Mouse (Mus musculus) brown adipose tissue, adult 24 weeks (tissue): ENCODE results near the gene Gm26741. TPM values are rescaled to one million over a fixed set of nuclear protein-coding genes. Genes with fewer than 3 reads are reported as not detected.
A peak's percentile ranks its signal among the peaks of the same experiment; 100 is the strongest.
"Not testable (repeated sequence)": the region's sequence is repeated elsewhere in the genome, so short reads cannot be mapped to it uniquely, and the experiment has no call there.

Experiments used
- H3K27ac ChIP-seq: fragments of 200-500 bp; replicated peaks from 2 replicates; pipeline ENCODE4 v1.5.1; 2012; ENCODE audit warnings: low read depth, mild to moderate bottlenecking, low read length
- H3K4me1 ChIP-seq: fragments of 200-500 bp; 2 replicates; pipeline ENCODE4 v1.6.1; 2012; ENCODE audit warnings: low read length, mixed read lengths; ENCODE audit not compliant: control insufficient read depth, insufficient read depth, insufficient read length
- H3K4me3 ChIP-seq: fragments of 200-500 bp; 2 replicates; pipeline ENCODE4 v1.5.1; 2012; ENCODE audit warnings: low read depth, mild to moderate bottlenecking, low read length, moderate library complexity; ENCODE audit not compliant: insufficient read depth
- polyA plus RNA-seq: library from polyadenylated mRNA; stranded (reverse); fragments of >200 nt; gene quantifications from 2 replicates; pipeline ENCODE4 v1.2.4, GENCODE M21; 2012; ENCODE audit not compliant: missing spikeins, insufficient read depth, insufficient read length

Gm26741 gene
- not detected in 2 replicates for polyA plus RNA-seq

- H3K27ac ChIP-seq: no peak within 1 kb of the TSS
- H3K4me1 ChIP-seq: peaks cover 2% of the 10 kb centered on the region
- H3K4me3 ChIP-seq: no peak within 1 kb of the TSS
Measured at GRCm38 (mm10) chr10:52358467-52358866, at the start of gene Gm26741. Gm26741 (plus strand) TSS chr10:52358767.

DNA sequence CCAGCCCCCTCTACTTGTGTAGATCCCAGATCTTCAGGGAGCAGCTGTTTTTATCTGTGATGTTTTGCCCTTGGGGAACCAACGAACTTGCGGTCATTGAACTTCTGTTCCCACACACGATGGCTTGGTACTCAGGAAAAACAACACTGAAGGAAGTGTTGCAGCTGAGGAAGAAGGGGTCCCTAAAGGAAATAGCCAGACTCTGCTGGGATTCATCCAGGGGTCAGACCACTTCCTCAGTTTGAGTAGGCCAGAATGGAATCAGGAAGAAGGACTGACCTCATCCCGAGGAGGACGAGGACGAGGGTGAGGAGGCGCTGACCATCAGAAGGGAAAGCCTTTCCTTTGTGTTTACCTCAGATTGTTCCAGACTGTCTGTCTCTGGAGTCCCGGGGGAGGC is 49.4 kb upstream of the Gm26741 start:
- Histone ChIP-seq H3K4me3 (no peak overlapping the region), H3K27ac (peak overlapping the region; percentile 87)

DNA sequence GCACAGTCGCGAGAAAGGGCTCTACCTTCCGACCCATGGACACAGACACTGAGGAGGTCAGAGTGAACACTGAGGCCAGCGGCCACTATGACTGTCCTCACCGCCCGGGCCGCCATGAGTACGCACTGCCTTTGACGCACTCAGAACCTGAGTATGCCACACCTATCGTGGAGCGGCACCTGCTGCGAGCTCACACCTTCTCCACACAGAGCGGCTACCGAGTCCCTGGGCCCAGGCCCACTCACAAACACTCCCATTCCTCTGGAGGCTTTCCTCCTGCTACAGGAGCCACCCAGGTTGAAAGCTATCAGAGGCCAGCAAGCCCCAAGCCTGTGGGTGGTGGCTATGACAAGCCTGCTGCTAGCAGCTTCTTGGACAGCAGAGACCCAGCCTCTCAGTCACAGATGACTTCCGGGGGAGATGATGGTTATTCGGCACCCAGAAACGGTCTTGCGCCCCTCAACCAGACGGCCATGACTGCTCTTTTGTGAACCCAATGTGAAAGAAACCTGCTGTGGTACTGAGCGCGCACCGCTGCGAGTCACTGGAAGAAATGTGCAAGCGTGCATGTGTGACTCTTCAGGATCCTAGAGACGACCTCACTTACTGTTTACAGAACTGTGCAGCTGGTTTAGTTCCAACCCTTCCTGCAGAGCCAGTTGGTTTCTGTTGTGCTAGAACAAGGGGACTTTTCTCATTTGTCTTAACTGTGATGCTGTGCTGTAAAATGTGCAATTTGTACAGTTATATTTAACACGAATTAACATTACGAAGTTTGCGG is 38.9 kb upstream of the Gm26741 start:
- Histone ChIP-seq H3K4me1 (no peaks in the 10 kb centered on the region), H3K27ac (no peak overlapping the region), H3K4me3 (no peak overlapping the region)

More for the DNA sequence above, 49.4 kb upstream of the Gm26741 start:
- peaks cover 5% of the 10 kb centered on the region; the same call in 1 of the 2 replicates for H3K4me1 ChIP-seq

DNA sequence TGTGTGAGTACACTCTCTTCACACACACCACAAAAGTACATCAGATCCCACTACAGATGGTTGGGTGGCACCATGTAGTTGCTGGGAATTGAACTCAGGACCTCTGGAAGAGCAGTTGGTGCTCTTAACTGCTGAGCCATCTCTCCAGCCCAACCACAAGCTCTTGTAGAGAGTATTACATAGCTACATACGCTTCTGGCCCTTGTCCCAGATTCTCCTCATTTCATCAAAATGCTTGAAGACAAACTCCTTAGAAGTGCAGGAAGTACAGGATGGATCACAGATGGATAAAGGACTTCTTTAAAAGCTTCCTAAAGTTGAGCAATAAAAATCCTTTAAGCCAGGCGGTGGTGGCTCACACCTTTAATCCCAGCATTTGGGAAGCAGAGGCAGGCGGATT is 36.6 kb upstream of the Gm26741 start:
- Histone ChIP-seq H3K27ac (no peak overlapping the region), H3K4me3 (no peak overlapping the region), H3K4me1 (no peaks in the 10 kb centered on the region)

DNA sequence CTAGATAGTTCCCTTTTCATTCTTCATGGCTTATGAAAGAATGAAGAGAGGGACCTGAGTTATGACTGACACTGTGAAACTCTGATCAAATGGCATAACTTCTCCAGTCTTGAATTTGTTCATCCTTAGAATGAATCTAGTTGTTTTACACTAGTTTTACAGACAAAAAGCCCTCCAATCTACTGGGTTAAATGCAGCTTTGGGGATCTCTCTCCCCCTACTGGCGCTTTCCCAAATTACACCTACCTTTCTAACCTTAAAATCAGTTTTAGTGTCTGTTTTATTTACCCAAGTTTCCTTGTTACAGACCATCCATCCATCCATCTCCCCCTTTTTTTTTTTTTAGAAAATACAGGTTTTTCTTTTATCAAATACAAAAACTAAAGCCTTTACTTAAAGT is 27.6 kb upstream of the Gm26741 start:
- H3K27ac ChIP-seq: no peak overlapping the region
- H3K4me3 ChIP-seq: no peak overlapping the region
- no peaks in the 10 kb centered on the region for H3K4me1 ChIP-seq

- H3K4me3 ChIP-seq, H3K27ac ChIP-seq, H3K4me1 ChIP-seq: not testable (repeated sequence)
Measured at GRCm38 (mm10) chr10:52343324-52343723, 15.2 kb upstream of the Gm26741 start.

GRCm38 (mm10) chr10:52353184-52353583 is 5.4 kb upstream of the Gm26741 start:
- no peak overlapping the region for H3K4me3 ChIP-seq
- H3K27ac ChIP-seq: no peak overlapping the region
- H3K4me1 ChIP-seq: no peaks in the 10 kb centered on the region

DNA sequence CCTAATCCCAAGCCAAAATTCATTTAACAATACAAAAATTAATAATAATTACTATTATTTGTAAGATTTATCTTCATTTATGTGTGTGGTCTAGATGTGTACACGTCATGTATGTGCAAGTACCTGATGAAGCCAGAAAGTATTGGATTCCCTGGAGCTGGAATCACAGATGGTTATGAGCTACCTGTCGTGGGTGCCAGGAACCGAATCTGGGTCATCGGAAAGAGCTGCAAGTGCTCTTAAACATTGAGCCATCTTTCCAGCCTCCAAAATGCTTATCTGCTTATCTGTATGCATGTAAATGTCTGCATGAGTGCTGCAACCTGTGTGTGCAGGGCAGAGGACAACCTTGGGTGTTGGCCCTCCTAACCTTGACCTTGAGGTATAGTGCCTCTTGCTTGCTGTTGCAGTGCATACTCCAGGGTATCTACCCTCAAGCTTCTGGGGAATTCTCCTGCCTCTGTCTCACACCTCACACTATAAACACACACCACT is 1.7 kb downstream of the Gm26741 start:
- Histone ChIP-seq H3K27ac (no peak overlapping the region), H3K4me3 (no peak overlapping the region), H3K4me1 (peaks cover 2% of the 10 kb centered on the region)

DNA sequence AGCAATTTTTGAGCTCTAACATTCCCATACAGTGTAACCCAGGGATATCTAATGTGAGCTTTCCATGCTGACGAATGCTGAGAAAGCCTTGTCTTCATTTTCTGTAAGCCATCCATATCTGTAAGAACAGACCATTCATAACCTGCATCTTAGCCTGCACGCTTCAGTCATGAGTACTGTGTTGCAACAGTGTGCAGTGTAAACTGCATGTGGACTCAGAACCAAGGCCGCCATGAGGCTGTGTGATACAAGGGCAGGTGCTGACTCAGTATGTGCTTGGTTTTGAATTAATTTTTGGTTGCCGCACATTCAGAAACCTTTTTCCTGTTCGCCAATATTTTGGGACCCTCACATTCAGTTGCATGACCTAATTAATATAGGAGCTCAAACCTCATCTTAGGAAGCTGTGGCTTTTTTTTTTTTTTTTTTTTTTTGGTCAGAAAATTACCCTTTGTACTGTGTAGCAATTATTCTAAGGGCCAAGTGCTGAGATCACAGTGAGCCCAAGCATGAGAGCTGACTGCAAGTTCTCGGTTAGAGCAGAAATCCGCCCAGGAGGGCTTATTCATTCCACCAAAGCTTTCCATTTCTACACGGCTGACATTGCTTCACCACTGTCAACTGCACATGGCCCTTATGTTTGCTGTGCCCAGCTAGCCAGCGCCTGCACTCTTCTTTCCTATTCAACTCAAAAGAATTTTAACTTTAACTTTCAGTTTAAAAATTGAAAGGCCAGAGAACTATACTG is 2.5 kb downstream of the Gm26741 start:
- Histone ChIP-seq H3K4me1 (peaks cover 2% of the 10 kb centered on the region), H3K27ac (no peak overlapping the region), H3K4me3 (no peak overlapping the region)

- Histone ChIP-seq H3K27ac (no peak overlapping the region), H3K4me1 (no peaks in the 10 kb centered on the region; the same call in 1 of the 2 replicates), H3K4me3 (no peak overlapping the region)
Measured at GRCm38 (mm10) chr10:52368376-52368775, 9.8 kb downstream of the Gm26741 start.

DNA sequence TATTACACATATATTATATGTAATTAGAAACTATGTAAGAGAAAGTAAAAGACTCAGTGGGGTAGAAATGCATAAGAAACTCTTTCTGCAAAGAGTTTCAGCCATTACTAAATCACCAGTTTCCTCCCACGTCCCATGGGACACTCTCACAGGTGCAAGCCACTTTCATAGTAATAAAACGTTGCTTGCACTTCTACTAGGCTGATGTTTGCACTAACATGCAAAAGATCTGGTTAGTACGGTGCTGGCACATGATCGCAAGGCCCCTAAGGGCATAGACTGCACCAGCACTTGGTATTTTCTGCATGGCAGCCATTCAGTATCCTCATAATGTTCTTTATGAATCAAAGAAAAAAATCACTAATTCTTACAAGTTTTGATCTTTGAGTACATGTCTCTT is 15.3 kb downstream of the Gm26741 start:
- Histone ChIP-seq H3K4me1 (no peaks in the 10 kb centered on the region), H3K27ac (no peak overlapping the region), H3K4me3 (no peak overlapping the region)

- no peak overlapping the region for H3K4me3 ChIP-seq
- no peaks in the 10 kb centered on the region for H3K4me1 ChIP-seq
- H3K27ac ChIP-seq: no peak overlapping the region
Measured at GRCm38 (mm10) chr10:52374651-52375050, 16.1 kb downstream of the Gm26741 start.

- Histone ChIP-seq H3K4me1 (no peaks in the 10 kb centered on the region), H3K27ac (no peak overlapping the region), H3K4me3 (no peak overlapping the region)
Measured at GRCm38 (mm10) chr10:52376422-52376821, 17.9 kb downstream of the Gm26741 start.

GRCm38 (mm10) chr10:52377813-52378212 is 19.2 kb downstream of the Gm26741 start:
- H3K4me3 ChIP-seq: no peak overlapping the region
- peaks cover under 1% of the 10 kb centered on the region; the same call in 1 of the 2 replicates for H3K4me1 ChIP-seq

DNA sequence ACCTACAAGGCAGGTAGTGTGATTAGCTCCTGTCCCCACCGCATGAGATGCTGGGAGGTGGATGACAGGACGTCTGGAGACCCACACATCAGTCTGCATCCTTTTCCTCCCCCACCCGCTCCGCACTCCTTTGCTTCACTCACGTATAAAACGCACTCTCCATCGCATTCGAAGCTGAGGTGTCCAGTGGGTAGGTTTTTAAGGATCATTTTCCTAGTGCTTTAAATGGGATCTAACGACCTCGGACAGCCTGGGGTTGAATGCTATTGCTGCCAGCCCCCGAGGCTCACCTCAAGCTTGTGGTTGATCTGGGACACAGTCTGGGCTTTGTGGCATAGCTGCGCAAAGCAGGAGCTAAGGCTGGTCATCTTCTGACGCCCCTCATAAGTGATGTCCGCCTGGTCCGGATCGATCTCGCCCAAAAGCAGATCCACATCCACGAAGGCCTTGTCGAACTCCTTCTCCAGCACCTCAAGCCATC is 22.8 kb downstream of the Gm26741 start:
- Histone ChIP-seq H3K27ac (peak overlapping the region; percentile 76), H3K4me1 (peaks cover 4% of the 10 kb centered on the region; the same call in 1 of the 2 replicates), H3K4me3 (peak overlapping the region; percentile 75)

More at GRCm38 (mm10) chr10:52377813-52378212, 19.2 kb downstream of the Gm26741 start:
- H3K27ac ChIP-seq: no peak overlapping the region
